Mouse (Mus musculus) c-Kit-negative CD71-positive TER-119-positive erythroid progenitor cells, embryonic 14.5 days (primary cell): ENCODE data around the gene Ralgapa2.

ENCODE experiments used
- DNase-seq: peaks from one replicate; pipeline ENCODE4 v3.0.0-alpha.2; 2013; ENCODE audit warnings: low read depth, low spot score

The Ralgapa2 gene

GRCm38 (mm10) chr2:146511911-146512580 is at the start of gene Ralgapa2:
Gene Ralgapa2 (minus strand): TSS chr2:146512344.
- DNase-seq: peak; percentile 99

DNA sequence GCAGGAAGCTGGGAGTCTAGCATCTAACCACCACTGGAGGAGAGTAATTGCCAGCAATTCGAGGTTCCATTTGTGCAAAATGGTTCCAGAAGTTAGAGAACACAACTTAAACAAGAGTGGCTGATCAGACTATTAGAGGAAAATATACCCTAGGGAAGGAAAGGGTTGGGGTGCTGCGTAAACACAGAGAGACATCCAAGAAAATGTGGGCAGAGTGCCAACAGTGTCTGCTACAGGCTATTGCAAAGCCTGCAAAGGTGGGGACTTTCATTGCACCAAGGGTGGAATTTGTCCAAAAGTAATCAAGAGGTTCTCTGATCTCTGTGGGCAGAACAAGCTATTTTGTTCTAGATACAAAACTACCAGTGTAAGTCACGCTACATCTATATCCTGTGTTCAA is 49.4 kb upstream of the Ralgapa2 start:
- no peak for DNase-seq

GRCm38 (mm10) chr2:146560633-146561043 is 48.5 kb upstream of the Ralgapa2 start:
- DNase-seq: no peak

DNA sequence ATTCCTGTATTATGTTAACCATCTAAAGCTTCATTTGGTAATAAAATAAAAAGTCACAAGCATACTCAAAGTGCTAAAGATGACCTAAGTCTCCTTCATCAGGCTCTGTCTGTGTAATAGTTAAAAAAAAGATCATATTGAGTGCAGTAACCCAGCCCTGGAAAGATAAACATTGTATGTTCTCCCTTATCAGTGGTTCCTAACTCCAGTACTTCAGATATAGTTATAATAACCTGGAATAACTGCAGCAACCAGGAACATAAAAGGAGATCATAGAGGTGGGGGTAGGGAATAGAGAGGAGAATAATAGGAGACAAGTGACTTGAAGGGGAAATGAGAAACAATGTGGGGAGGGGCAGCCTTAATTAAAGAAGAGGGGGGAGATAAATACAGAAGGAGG is 44.0 kb upstream of the Ralgapa2 start:
- no peak for DNase-seq

- no peak for DNase-seq
These were observed 43.2 kb upstream of the Ralgapa2 start for GRCm38 (mm10) chr2:146555351-146555750.

DNA sequence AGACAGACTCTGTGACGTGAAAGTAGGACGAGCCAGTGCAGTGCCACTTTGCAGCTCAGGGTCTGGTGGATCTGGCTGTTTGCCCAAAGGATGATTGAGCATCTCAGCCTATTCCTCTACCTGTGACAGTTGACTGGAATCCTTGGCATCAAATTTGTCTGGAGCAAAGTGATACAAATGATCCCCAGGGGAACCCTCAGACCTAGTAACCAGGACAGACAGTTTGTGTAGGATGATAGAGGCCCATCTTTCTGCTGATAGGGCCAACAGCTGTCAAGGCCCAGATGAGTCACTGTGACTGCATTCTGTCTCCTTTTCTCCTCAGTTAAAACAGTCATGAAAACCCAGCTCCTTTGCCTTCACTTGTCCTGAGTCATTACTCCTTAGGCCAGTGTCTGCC is 41.6 kb upstream of the Ralgapa2 start:
- DNase-seq: no peak

DNA sequence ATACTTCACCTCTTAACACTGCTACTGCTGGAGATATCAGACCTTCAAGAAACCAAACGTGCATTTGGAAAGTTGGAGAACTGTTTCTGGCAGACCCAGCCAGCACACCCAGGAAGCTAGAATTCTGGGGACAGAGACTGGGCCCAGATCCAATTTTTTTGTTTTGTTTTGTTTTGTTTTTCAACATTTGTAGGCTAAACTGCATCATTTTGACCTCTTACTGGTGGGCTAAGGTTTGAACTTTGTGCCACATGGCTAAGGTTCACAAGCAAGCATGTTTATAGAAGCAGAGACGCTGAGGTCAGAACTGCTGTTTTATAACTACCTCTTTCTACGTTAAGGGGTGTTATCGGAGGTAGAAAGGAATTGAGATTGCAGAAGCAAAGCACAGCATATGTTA is 39.7 kb upstream of the Ralgapa2 start:
- DNase-seq: no peak

- DNase-seq: no peak
These were observed 37.1 kb upstream of the Ralgapa2 start for GRCm38 (mm10) chr2:146549111-146549776.

- no peak for DNase-seq
These were observed 32.1 kb upstream of the Ralgapa2 start for GRCm38 (mm10) chr2:146544155-146544814.

- no peak for DNase-seq
These were observed 21.2 kb upstream of the Ralgapa2 start for GRCm38 (mm10) chr2:146533118-146533949.

- no peak for DNase-seq
These were observed 20.3 kb upstream of the Ralgapa2 start for GRCm38 (mm10) chr2:146532493-146532892.

DNA sequence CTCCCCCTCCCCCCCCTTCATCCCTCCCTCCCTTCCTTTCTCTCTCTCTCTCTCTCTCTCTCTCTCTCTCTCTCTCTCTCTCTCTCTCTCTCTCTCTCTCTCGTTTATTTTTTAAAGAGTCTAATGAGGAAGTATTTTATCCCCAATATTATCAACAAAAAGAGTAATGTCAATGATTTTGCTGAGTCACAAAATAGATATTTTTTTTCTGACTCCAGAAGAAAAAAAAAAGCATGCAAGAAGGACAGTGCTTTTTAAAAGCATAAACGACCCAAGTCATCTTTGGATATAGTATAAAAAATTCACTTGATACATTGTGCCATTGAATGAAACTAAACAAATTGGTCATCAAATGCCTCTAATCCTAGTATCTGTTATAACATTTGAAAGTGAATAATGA is 13.3 kb upstream of the Ralgapa2 start:
- DNase-seq: no peak

DNA sequence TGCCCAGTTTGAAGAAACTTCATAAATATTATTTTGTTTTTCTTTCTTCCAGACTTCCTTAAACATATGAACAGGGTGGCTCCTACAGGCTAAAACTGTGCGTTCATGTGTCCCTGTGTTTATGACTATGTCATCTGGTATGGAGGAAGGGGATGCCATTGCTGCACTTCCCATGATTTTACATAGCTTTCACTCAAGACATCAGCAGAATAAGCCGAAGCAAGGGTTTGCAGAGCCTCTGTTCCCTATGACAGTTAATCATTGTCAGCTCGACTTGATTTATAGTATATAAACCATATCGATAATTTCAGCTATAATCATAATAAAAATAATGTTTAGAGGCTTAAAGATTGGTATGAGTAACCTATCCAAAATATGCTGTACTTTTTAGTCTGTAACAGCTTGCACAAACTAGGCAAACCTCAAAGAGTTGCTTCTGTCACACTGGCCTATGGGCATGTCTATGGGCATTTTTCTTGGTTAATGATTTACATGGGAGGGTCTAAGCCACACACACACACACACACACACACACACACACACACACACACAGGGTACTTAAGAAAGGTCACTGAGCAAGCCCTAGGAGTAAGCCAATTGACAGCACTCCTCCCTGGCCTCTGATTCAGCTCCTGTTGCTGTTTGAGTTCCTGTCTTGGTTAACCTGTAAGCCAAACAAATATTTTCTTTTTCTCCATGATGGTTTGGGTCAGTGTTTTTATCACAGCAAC is 12.7 kb upstream of the Ralgapa2 start:
- DNase-seq: no peak

DNA sequence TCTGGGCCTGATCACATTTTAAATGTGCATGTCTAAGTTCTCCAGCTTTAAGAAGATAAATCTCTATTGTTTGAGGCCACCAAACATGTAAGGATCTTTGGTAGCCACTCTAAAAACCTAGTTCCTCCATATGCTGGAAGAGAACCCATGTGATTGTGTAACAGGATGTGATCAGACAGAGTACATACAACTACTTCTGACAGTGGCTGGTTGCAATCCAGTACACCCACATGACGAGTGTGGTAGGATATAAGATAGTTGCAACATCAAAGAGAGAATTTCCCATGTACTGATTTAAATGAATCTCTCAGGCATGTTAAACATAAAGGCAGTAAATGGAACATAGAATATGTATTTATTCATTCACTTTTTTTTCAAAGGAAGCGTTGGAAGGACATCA is 4.8 kb upstream of the Ralgapa2 start:
- no peak for DNase-seq

DNA sequence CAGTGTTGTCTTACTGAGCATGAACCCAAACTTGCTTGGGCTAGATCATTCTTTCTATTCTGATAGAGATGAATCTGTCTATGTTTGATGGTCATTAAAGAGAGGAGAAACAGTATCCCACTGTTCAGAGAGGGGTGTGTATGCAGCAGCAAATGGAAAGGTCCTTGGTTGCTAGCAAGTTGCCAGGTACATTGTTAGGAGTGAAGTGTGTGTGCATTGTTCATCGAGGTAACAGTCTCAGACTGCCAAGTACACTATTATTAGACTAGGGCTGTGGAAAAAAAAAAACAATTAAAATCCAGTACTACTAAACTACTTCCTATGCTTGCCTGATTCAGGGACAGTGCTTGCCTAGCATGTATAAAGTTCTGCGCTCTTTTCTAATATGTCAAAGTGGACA is 2.9 kb upstream of the Ralgapa2 start:
- DNase-seq: no peak

DNA sequence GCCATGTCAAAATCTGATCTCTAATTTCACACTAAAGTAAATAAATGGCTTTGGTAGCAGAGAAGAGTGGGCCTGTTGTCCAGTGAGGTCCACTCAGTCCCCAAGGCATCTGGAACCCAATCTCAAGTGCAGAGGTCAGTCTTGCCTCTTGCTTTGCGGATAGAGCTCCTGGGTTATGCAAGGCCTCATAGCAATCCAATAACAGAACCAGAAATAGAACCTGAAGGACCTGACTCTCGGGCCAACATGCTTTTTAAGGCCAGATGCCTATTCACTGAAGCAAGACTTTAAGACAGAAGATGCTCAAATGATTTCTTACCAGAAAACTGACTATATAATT is 407 bp upstream of the Ralgapa2 start:
- no peak for DNase-seq

DNA sequence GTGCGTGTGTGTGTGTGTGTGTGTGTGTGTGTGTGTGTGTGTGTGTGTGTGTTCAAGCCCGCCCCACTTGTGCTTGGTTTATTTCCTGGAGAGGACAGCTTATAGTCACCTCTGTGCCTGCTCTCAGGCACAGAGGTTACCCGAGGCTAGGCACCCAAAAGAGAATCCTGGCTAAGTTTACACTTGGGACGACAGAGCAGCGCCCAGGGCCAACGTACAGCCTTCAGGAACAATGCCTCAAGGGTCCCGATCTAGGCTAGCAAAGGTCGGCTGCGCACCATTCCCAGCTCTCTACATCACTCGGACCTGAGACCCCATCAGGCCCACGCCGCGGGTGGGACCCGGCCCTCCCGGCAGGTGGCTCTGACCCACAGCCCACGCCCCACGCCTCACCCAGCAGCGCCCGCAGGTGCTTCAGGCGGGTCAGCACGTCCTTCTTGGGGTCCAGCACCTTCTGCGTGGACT is 711 bp downstream of the Ralgapa2 start:
- no peak for DNase-seq

GRCm38 (mm10) chr2:146510780-146511179 is 1.4 kb downstream of the Ralgapa2 start:
- no peak for DNase-seq

DNA sequence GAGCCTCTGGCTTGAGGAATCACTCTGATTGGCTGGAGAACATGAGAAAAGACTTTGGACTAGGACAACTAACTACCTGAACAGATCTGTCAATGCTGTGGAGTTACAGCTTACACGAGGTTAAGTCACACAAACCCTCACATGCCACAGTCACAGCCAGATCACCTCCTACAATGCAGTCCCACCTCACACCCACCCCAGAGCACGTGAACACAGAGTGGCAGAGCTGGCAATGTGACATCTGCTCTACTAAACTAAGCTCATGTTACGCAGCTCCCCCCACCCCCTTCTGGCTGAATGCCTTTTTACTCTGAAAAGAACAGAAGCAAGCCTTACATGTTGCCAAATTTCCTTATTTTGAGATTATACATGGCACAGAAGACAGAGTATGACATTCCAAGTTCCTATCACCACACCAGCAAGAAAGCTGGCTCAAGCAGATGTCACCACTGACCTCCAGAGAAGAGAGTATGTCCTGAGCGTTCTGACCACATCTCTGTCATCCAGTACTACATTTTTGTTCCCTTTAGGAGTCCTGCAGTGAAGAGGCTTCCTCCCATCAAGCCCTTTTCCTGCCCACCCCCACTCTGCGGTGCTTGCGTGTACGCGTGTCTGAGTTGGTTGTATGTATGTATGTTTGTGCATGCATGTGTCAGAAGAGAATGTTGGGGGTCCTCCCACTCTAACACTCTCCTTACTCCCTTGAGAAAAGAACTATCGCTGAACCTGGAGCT is 9.4 kb downstream of the Ralgapa2 start:
- DNase-seq: no peak

GRCm38 (mm10) chr2:146500067-146500466 is 12.1 kb downstream of the Ralgapa2 start:
- no peak for DNase-seq

- no peak for DNase-seq
These were observed 13.0 kb downstream of the Ralgapa2 start for GRCm38 (mm10) chr2:146499111-146499510.
